Mouse (Mus musculus): ENCODE measurements at regions not wholly inside any gene's neighbourhood (a gene's known extent, or its start where the extent isn't known, plus 50 kb on each side); places are given as distances from the start of the nearest gene placed in this dataset.

GRCm38 (mm10) chr5:52048790-52049189, 141.5 kb downstream of the Dhx15 start:
- no peaks in the 10 kb centered on the region for H3K36me3 ChIP-seq
- H3K9ac ChIP-seq = no peak overlapping the region
- peaks cover 5% of the 10 kb centered on the region; the same call in 1 of the 2 replicates for H3K4me1 ChIP-seq
- ATAC-seq (replicated peaks; ENCODE audit: low FRiP score) = no peak
- no peak overlapping the region for H3K27ac ChIP-seq
- H3K9me3 ChIP-seq (replicated peaks) = no peaks in the 10 kb centered on the region
- 79% methylated on average over 1 of the region's 1 CpGs for WGBS
- no peak overlapping the region for H3K4me3 ChIP-seq (replicated peaks)
- no peaks in the 10 kb centered on the region for H3K27me3 ChIP-seq
- H3K4me2 ChIP-seq = no peak overlapping the region

GRCm38 (mm10) chr5:52046704-52047103, 143.6 kb downstream of the Dhx15 start:
- H3K36me3 ChIP-seq = no peaks in the 10 kb centered on the region
- no peak overlapping the region for H3K27ac ChIP-seq
- H3K9ac ChIP-seq = no peak overlapping the region
- H3K9me3 ChIP-seq (replicated peaks) = no peaks in the 10 kb centered on the region
- no peak overlapping the region for H3K4me3 ChIP-seq (replicated peaks)
- no peak for ATAC-seq (replicated peaks; ENCODE audit: low FRiP score)
- H3K4me2 ChIP-seq = no peak overlapping the region
- H3K4me1 ChIP-seq = peaks cover 3% of the 10 kb centered on the region; the same call in 1 of the 2 replicates
- 65% methylated on average over 3 of the region's 3 CpGs for WGBS
- no peaks in the 10 kb centered on the region for H3K27me3 ChIP-seq

- no peaks in the 10 kb centered on the region for H3K9me3 ChIP-seq (replicated peaks)
- ATAC-seq (replicated peaks; ENCODE audit: low FRiP score) = no peak
- H3K36me3 ChIP-seq = no peaks in the 10 kb centered on the region
- no peak overlapping the region for H3K4me3 ChIP-seq (replicated peaks)
- WGBS = 84% methylated on average over 3 of the region's 3 CpGs
- H3K4me1 ChIP-seq = no peaks in the 10 kb centered on the region
- H3K4me2 ChIP-seq = no peak overlapping the region
- no peak overlapping the region for H3K27ac ChIP-seq
- no peaks in the 10 kb centered on the region for H3K27me3 ChIP-seq
- no peak overlapping the region for H3K9ac ChIP-seq
These were observed 146.2 kb downstream of the Dhx15 start for GRCm38 (mm10) chr5:52044101-52044500.

- no peaks in the 10 kb centered on the region for H3K9me3 ChIP-seq (replicated peaks)
- no peaks in the 10 kb centered on the region for H3K4me1 ChIP-seq
- H3K4me3 ChIP-seq (replicated peaks) = no peak overlapping the region
- H3K4me2 ChIP-seq = no peak overlapping the region
- H3K36me3 ChIP-seq = no peaks in the 10 kb centered on the region
- no peaks in the 10 kb centered on the region for H3K27me3 ChIP-seq
- WGBS = 90% methylated on average over 3 of the region's 3 CpGs
- ATAC-seq (replicated peaks; ENCODE audit: low FRiP score) = no peak
- H3K9ac ChIP-seq = no peak overlapping the region
- no peak overlapping the region for H3K27ac ChIP-seq
These were observed 148.9 kb downstream of the Dhx15 start for GRCm38 (mm10) chr5:52041447-52041846.

- no peaks in the 10 kb centered on the region for H3K9me3 ChIP-seq (replicated peaks)
- H3K27ac ChIP-seq = no peak overlapping the region
- no peak overlapping the region for H3K4me3 ChIP-seq (replicated peaks)
- no peaks in the 10 kb centered on the region for H3K4me1 ChIP-seq
- H3K27me3 ChIP-seq = no peaks in the 10 kb centered on the region
- ATAC-seq (replicated peaks; ENCODE audit: low FRiP score) = no peak
- 71% methylated on average over 24 of the region's 24 CpGs for WGBS
- no peak overlapping the region for H3K9ac ChIP-seq
- H3K4me2 ChIP-seq = no peak overlapping the region
- H3K36me3 ChIP-seq = no peaks in the 10 kb centered on the region
These were observed 149.6 kb downstream of the Dhx15 start for GRCm38 (mm10) chr5:52040427-52041312.

- Histone ChIP-seq H3K9me3 (replicated peaks) (no peaks in the 10 kb centered on the region), H3K4me2 (no peak overlapping the region), H3K27ac (no peak overlapping the region), H3K9ac (no peak overlapping the region), H3K4me3 (replicated peaks) (no peak overlapping the region), H3K27me3 (no peaks in the 10 kb centered on the region), H3K36me3 (no peaks in the 10 kb centered on the region), H3K4me1 (no peaks in the 10 kb centered on the region)
- WGBS = 74% methylated on average over 6 of the region's 6 CpGs
- no peak for ATAC-seq (replicated peaks; ENCODE audit: low FRiP score)
These were observed 155.0 kb downstream of the Dhx15 start for GRCm38 (mm10) chr5:52035339-52035738.

GRCm38 (mm10) chr5:52027478-52027877, 162.8 kb downstream of the Dhx15 start:
- 93% methylated on average over 4 of the region's 4 CpGs for WGBS
- H3K4me2 ChIP-seq = no peak overlapping the region
- no peaks in the 10 kb centered on the region for H3K4me1 ChIP-seq
- no peak overlapping the region for H3K4me3 ChIP-seq (replicated peaks)
- H3K27me3 ChIP-seq = no peaks in the 10 kb centered on the region
- H3K36me3 ChIP-seq = no peaks in the 10 kb centered on the region
- no peak overlapping the region for H3K9ac ChIP-seq
- H3K9me3 ChIP-seq (replicated peaks) = no peaks in the 10 kb centered on the region
- H3K27ac ChIP-seq = no peak overlapping the region
- no peak for ATAC-seq (replicated peaks; ENCODE audit: low FRiP score)

GRCm38 (mm10) chr5:52026148-52026547, 164.2 kb downstream of the Dhx15 start:
- H3K4me3 ChIP-seq (replicated peaks) = no peak overlapping the region
- no peak overlapping the region for H3K9ac ChIP-seq
- no peaks in the 10 kb centered on the region for H3K9me3 ChIP-seq (replicated peaks)
- 38% methylated on average over 3 of the region's 3 CpGs for WGBS
- ATAC-seq (replicated peaks; ENCODE audit: low FRiP score) = no peak
- H3K4me2 ChIP-seq = no peak overlapping the region
- no peak overlapping the region for H3K27ac ChIP-seq
- H3K4me1 ChIP-seq = no peaks in the 10 kb centered on the region
- no peaks in the 10 kb centered on the region for H3K27me3 ChIP-seq
- no peaks in the 10 kb centered on the region for H3K36me3 ChIP-seq

- Histone ChIP-seq H3K4me3 (replicated peaks) (no peak overlapping the region), H3K27me3 (no peaks in the 10 kb centered on the region), H3K9ac (no peak overlapping the region), H3K4me2 (no peak overlapping the region), H3K27ac (no peak overlapping the region), H3K4me1 (no peaks in the 10 kb centered on the region), H3K36me3 (no peaks in the 10 kb centered on the region), H3K9me3 (replicated peaks) (no peaks in the 10 kb centered on the region)
- no peak for ATAC-seq (replicated peaks; ENCODE audit: low FRiP score)
- 90% methylated on average over 9 of the region's 9 CpGs for WGBS
These were observed 167.1 kb downstream of the Dhx15 start for GRCm38 (mm10) chr5:52023212-52023611.

- Histone ChIP-seq H3K36me3 (no peaks in the 10 kb centered on the region), H3K4me2 (no peak overlapping the region), H3K9ac (no peak overlapping the region), H3K4me1 (no peaks in the 10 kb centered on the region), H3K27me3 (no peaks in the 10 kb centered on the region), H3K27ac (no peak overlapping the region), H3K4me3 (replicated peaks) (no peak overlapping the region), H3K9me3 (replicated peaks) (no peaks in the 10 kb centered on the region)
- WGBS = 84% methylated on average over 3 of the region's 3 CpGs
- ATAC-seq (replicated peaks; ENCODE audit: low FRiP score) = no peak
These were observed 173.3 kb downstream of the Dhx15 start for GRCm38 (mm10) chr5:52016992-52017391.

GRCm38 (mm10) chr5:52015786-52016185, 174.5 kb downstream of the Dhx15 start:
- WGBS = 66% methylated on average over 6 of the region's 6 CpGs
- ATAC-seq (replicated peaks; ENCODE audit: low FRiP score) = no peak
- Histone ChIP-seq H3K4me3 (replicated peaks) (no peak overlapping the region), H3K9me3 (replicated peaks) (no peaks in the 10 kb centered on the region), H3K36me3 (no peaks in the 10 kb centered on the region), H3K4me1 (no peaks in the 10 kb centered on the region), H3K9ac (no peak overlapping the region), H3K4me2 (no peak overlapping the region), H3K27ac (no peak overlapping the region), H3K27me3 (no peaks in the 10 kb centered on the region)

- no peak for ATAC-seq (replicated peaks; ENCODE audit: low FRiP score)
- no peak overlapping the region for H3K4me3 ChIP-seq (replicated peaks)
- H3K27me3 ChIP-seq = no peaks in the 10 kb centered on the region
- H3K9ac ChIP-seq = no peak overlapping the region
- H3K36me3 ChIP-seq = no peaks in the 10 kb centered on the region
- H3K4me1 ChIP-seq = 0 out of 2 replicates have a peak, but pooled peaks cover under 1% of the 10 kb centered on the region
- H3K4me2 ChIP-seq = no peak overlapping the region
- 75% methylated on average over 7 of the region's 7 CpGs for WGBS
- no peak overlapping the region for H3K27ac ChIP-seq
- H3K9me3 ChIP-seq (replicated peaks) = no peaks in the 10 kb centered on the region
These were observed 179.9 kb downstream of the Dhx15 start for GRCm38 (mm10) chr5:52010426-52010825.

GRCm38 (mm10) chr5:52008942-52009341, 181.4 kb downstream of the Dhx15 start:
- H3K36me3 ChIP-seq = no peaks in the 10 kb centered on the region
- H3K27ac ChIP-seq = no peak overlapping the region
- no peak overlapping the region for H3K4me2 ChIP-seq
- no peak for ATAC-seq (replicated peaks; ENCODE audit: low FRiP score)
- no peak overlapping the region for H3K4me3 ChIP-seq (replicated peaks)
- no peaks in the 10 kb centered on the region for H3K9me3 ChIP-seq (replicated peaks)
- 0 out of 2 replicates have a peak, but pooled peaks cover 3% of the 10 kb centered on the region for H3K4me1 ChIP-seq
- no peaks in the 10 kb centered on the region for H3K27me3 ChIP-seq
- H3K9ac ChIP-seq = no peak overlapping the region
- WGBS = 92% methylated on average over 3 of the region's 3 CpGs

Measured in kidney, embryonic 15.5 days (tissue).